Mouse (Mus musculus) heart, embryonic 13.5 days (tissue): ENCODE measurements around the gene 1300017J02Rik. TPM values are rescaled to one million over a fixed set of nuclear protein-coding genes. Genes with fewer than 3 reads are reported as not detected.

Experiments
- ATAC-seq: fragments of 200-750 bp; cut with Nextera tagmentation; 2 replicates; pipeline ENCODE4 v1.8.0; 2017; ENCODE audit warnings: moderate TSS enrichment; ENCODE audit not compliant: insufficient number of reproducible peaks, low FRiP score, low TSS enrichment; ENCODE audit errors: extremely low read depth
- H3K27ac ChIP-seq: fragments of 300-500 bp; sonication (generic); replicated peaks from 2 replicates; pipeline ENCODE4 v1.5.1; 2015; ENCODE audit warnings: moderate library complexity, mild to moderate bottlenecking, inconsistent platforms
- H3K27me3 ChIP-seq: fragments of 300-500 bp; sonication (generic); replicated peaks from 2 replicates; pipeline ENCODE4 v1.6.1; 2015; ENCODE audit warnings: mild to moderate bottlenecking, inconsistent platforms
- H3K36me3 ChIP-seq: fragments of 300-500 bp; sonication (generic); 2 replicates; pipeline ENCODE4 v1.6.1; 2015; ENCODE audit warnings: mild to moderate bottlenecking, inconsistent platforms
- H3K4me1 ChIP-seq: fragments of 300-500 bp; sonication (generic); 2 replicates; pipeline ENCODE4 v1.6.1; 2015; ENCODE audit warnings: inconsistent platforms
- H3K4me2 ChIP-seq: fragments of 300-500 bp; sonication (generic); 2 replicates; pipeline ENCODE4 v1.6.1; 2015; ENCODE audit warnings: inconsistent platforms, mild to moderate bottlenecking, moderate library complexity
- H3K4me3 ChIP-seq: fragments of 300-500 bp; sonication (generic); 2 replicates; pipeline ENCODE4 v1.5.1; 2015; ENCODE audit warnings: moderate library complexity, mild to moderate bottlenecking, inconsistent platforms
- H3K9ac ChIP-seq: fragments of 300-500 bp; sonication (generic); 2 replicates; pipeline ENCODE4 v1.6.1; 2015; ENCODE audit warnings: inconsistent platforms, mild to moderate bottlenecking, moderate library complexity
- H3K9me3 ChIP-seq: fragments of 300-500 bp; sonication (generic); 2 replicates; pipeline ENCODE4 v1.6.1; 2016; ENCODE audit warnings: inconsistent platforms
- whole genome bisulfite sequencing: fragments of 180-500 bp; shearing (Covaris S2); methylation state at CpG from one replicate; pipeline ENCODE4 v1.1.7; 2015; ENCODE audit warnings: mixed read lengths; 5-methylcytosine and 5-hydroxymethylcytosine counted together
- polyA plus RNA-seq: library from polyadenylated mRNA; unstranded; fragments of >200 nt; fragmentation: Nextera tagmentation; extraction: Ambion mirVana; gene quantifications from 2 replicates; pipeline ENCODE4 v1.2.1, GENCODE M21; 2015

1300017J02Rik gene
- polyA plus RNA-seq, 1 experiment from 2014 or later: 3.5 TPM

GRCm38 (mm10) chr9:103302666-103303065, 2.2 kb downstream of the 1300017J02Rik start:
- Histone ChIP-seq H3K9ac (no peak overlapping the region), H3K27me3 (no peaks in the 10 kb centered on the region), H3K4me1 (peaks cover 27% of the 10 kb centered on the region), H3K36me3 (peaks cover 10% of the 10 kb centered on the region), H3K9me3 (no peaks in the 10 kb centered on the region), H3K4me2 (no peak overlapping the region), H3K27ac (no peak overlapping the region), H3K4me3 (no peak overlapping the region)
- no peak for ATAC-seq
- WGBS: 48% methylated on average over 3 of the region's 3 CpGs

- Histone ChIP-seq H3K4me2 (no peak overlapping the region), H3K9me3 (no peaks in the 10 kb centered on the region), H3K9ac (no peak overlapping the region), H3K27me3 (no peaks in the 10 kb centered on the region), H3K4me3 (no peak overlapping the region), H3K27ac (no peak overlapping the region), H3K36me3 (peaks cover 6% of the 10 kb centered on the region), H3K4me1 (peaks cover 23% of the 10 kb centered on the region)
- no peak for ATAC-seq
- WGBS: 71% methylated on average over 4 of the region's 4 CpGs
Observed at GRCm38 (mm10) chr9:103302239-103302638, 2.6 kb downstream of the 1300017J02Rik start.

GRCm38 (mm10) chr9:103301086-103301485, 3.8 kb downstream of the 1300017J02Rik start:
- Histone ChIP-seq H3K27ac (no peak overlapping the region), H3K4me2 (no peak overlapping the region), H3K4me3 (no peak overlapping the region), H3K9me3 (no peaks in the 10 kb centered on the region), H3K27me3 (no peaks in the 10 kb centered on the region), H3K4me1 (peaks cover 12% of the 10 kb centered on the region), H3K36me3 (no peaks in the 10 kb centered on the region), H3K9ac (no peak overlapping the region)
- WGBS: 80% methylated on average over 8 of the region's 8 CpGs
- no peak for ATAC-seq

GRCm38 (mm10) chr9:103294507-103294906, 10.4 kb downstream of the 1300017J02Rik start:
- H3K4me1 ChIP-seq: no peaks in the 10 kb centered on the region
- no peaks in the 10 kb centered on the region for H3K9me3 ChIP-seq
- no peak overlapping the region for H3K9ac ChIP-seq
- no peak overlapping the region for H3K4me2 ChIP-seq
- no peak for ATAC-seq
- no peak overlapping the region for H3K27ac ChIP-seq
- no peaks in the 10 kb centered on the region for H3K27me3 ChIP-seq
- no peak overlapping the region for H3K4me3 ChIP-seq
- WGBS: 75% methylated on average over 2 of the region's 2 CpGs
- no peaks in the 10 kb centered on the region for H3K36me3 ChIP-seq

- Histone ChIP-seq H3K9ac (0 out of 2 replicates have a peak overlapping the region, but pooled peaks have one; percentile 12), H3K4me3 (peak overlapping the region; percentile 35), H3K27me3 (no peaks in the 10 kb centered on the region), H3K4me1 (peaks cover 7% of the 10 kb centered on the region; the same call in 1 of the 2 replicates), H3K27ac (peak overlapping the region; percentile 8; the same call in 1 of the 2 replicates), H3K9me3 (no peaks in the 10 kb centered on the region), H3K4me2 (peak overlapping the region; percentile 36), H3K36me3 (no peaks in the 10 kb centered on the region)
- WGBS: 62% methylated on average over 13 of the region's 13 CpGs
- peak; percentile 57; the same call in 1 of the 2 replicates for ATAC-seq
Observed at GRCm38 (mm10) chr9:103288489-103289180, 16.2 kb downstream of the 1300017J02Rik start.

- peak overlapping the region; percentile 69 for H3K27ac ChIP-seq
- peak overlapping the region; percentile 36 for H3K4me2 ChIP-seq
- H3K27me3 ChIP-seq: no peaks in the 10 kb centered on the region
- H3K9ac ChIP-seq: peak overlapping the region; percentile 13; the same call in 1 of the 2 replicates
- no peaks in the 10 kb centered on the region for H3K36me3 ChIP-seq
- no peaks in the 10 kb centered on the region for H3K9me3 ChIP-seq
- H3K4me1 ChIP-seq: peaks cover 7% of the 10 kb centered on the region; the same call in 1 of the 2 replicates
- H3K4me3 ChIP-seq: peak overlapping the region; percentile 35
- WGBS: 54% methylated on average over 19 of the region's 19 CpGs
- peak; percentile 72 for ATAC-seq
Observed at GRCm38 (mm10) chr9:103287840-103288488, 16.9 kb downstream of the 1300017J02Rik start.

- WGBS: 72% methylated on average over 13 of the region's 13 CpGs
- Histone ChIP-seq H3K27ac (no peak overlapping the region), H3K9ac (no peak overlapping the region), H3K27me3 (no peaks in the 10 kb centered on the region), H3K4me2 (peak overlapping the region; percentile 45), H3K9me3 (no peaks in the 10 kb centered on the region), H3K4me1 (peaks cover 7% of the 10 kb centered on the region; the same call in 1 of the 2 replicates), H3K4me3 (peak overlapping the region; percentile 5), H3K36me3 (no peaks in the 10 kb centered on the region)
- no peak for ATAC-seq
Observed at GRCm38 (mm10) chr9:103286901-103287422, 17.9 kb downstream of the 1300017J02Rik start.

- 52% methylated on average over 4 of the region's 4 CpGs for WGBS
- Histone ChIP-seq H3K4me2 (peak overlapping the region; percentile 45), H3K9me3 (no peaks in the 10 kb centered on the region), H3K9ac (no peak overlapping the region), H3K4me1 (peaks cover 7% of the 10 kb centered on the region; the same call in 1 of the 2 replicates), H3K27ac (no peak overlapping the region), H3K36me3 (no peaks in the 10 kb centered on the region), H3K4me3 (0 out of 2 replicates have a peak overlapping the region, but pooled peaks have one; percentile 5), H3K27me3 (no peaks in the 10 kb centered on the region)
- ATAC-seq: no peak
Observed at GRCm38 (mm10) chr9:103286396-103286795, 18.5 kb downstream of the 1300017J02Rik start.

- Histone ChIP-seq H3K36me3 (no peaks in the 10 kb centered on the region), H3K27me3 (no peaks in the 10 kb centered on the region), H3K27ac (no peak overlapping the region), H3K9ac (no peak overlapping the region), H3K4me3 (no peak overlapping the region), H3K9me3 (0 out of 2 replicates have a peak, but pooled peaks cover 3% of the 10 kb centered on the region), H3K4me1 (no peaks in the 10 kb centered on the region), H3K4me2 (no peak overlapping the region)
- 77% methylated on average over 6 of the region's 6 CpGs for WGBS
- no peak for ATAC-seq
Observed at GRCm38 (mm10) chr9:103276876-103277275, 28.0 kb downstream of the 1300017J02Rik start.

- no peak overlapping the region for H3K27ac ChIP-seq
- 0 out of 2 replicates have a peak, but pooled peaks cover 2% of the 10 kb centered on the region for H3K9me3 ChIP-seq
- no peaks in the 10 kb centered on the region for H3K36me3 ChIP-seq
- H3K4me3 ChIP-seq: no peak overlapping the region
- no peak for ATAC-seq
- no peak overlapping the region for H3K9ac ChIP-seq
- 82% methylated on average over 1 of the region's 1 CpGs for WGBS
- H3K27me3 ChIP-seq: no peaks in the 10 kb centered on the region
- no peaks in the 10 kb centered on the region for H3K4me1 ChIP-seq
- no peak overlapping the region for H3K4me2 ChIP-seq
Observed at GRCm38 (mm10) chr9:103275676-103276075, 29.2 kb downstream of the 1300017J02Rik start.

GRCm38 (mm10) chr9:103274819-103275218, 30.1 kb downstream of the 1300017J02Rik start:
- no peak for ATAC-seq
- H3K9ac ChIP-seq: no peak overlapping the region
- H3K27ac ChIP-seq: no peak overlapping the region
- H3K4me2 ChIP-seq: no peak overlapping the region
- WGBS: 54% methylated on average over 8 of the region's 8 CpGs
- no peaks in the 10 kb centered on the region for H3K27me3 ChIP-seq
- no peaks in the 10 kb centered on the region for H3K4me1 ChIP-seq
- H3K4me3 ChIP-seq: no peak overlapping the region
- no peaks in the 10 kb centered on the region for H3K36me3 ChIP-seq
- H3K9me3 ChIP-seq: no peaks in the 10 kb centered on the region
